Mouse (Mus musculus) urinary bladder, postnatal 14 days (tissue): ENCODE results near the gene Pold2.

Experiments used
- DNase-seq: peaks from one replicate; pipeline ENCODE4 v3.0.0; 2021; ENCODE audit warnings: low spot score

Pold2 gene

DNA sequence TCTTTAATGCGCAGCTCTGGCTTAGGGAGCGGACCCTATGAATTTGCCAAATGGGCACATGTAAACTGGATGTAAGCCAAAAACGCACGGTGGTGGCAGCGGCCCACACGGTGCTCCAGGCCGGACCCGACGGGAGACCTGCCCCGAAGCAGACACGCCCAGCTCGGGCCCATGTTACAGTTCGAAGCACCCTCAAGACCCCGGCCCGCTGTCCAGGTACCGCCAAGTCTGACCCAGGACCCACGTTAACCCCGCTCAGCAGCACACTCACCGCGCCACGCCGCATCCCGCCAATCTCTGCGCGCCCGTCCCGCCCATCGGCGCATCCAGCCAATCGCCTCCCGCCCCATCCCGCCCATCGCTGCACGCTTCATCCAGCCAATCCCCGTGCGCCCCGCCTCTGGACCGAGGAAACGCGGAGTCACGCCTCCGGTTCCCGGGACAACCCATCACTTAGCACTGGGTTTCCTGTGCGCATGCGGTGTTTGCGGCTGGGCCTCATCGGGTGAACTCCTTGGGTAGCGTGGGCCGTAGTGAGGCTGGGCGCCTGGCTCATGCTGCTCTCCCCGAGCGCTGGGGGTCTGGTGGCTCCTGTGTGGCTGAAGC lies at the start of gene Pold2:
Pold2 (minus strand) TSS at position 372 of the 606 bp plus-strand sequence.
- peak; percentile 98 for DNase-seq

DNA sequence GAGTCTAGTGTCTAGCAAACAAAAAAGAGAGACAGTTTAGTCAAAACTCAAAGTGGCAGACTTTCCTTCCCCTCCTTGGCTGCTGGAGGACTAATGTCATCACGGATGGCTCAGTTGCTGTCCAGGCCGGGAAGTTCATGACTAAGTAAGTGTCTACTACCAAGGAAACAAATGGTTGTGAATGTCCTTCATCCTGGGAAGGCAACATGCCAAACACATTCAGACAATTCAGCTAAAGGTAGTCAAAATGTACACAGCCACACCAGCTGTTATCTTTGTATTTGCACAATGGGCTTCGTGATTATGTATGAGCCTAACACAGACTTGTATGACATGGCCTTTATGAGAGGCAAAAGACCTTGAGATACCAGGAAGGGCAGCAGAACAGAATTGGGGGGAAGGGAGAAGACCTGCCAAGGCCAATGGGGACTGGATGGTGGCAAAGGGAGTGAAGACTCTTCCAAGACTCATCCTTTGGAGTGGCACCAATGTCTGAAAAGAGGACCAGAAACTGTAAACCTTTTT lies 48.7 kb upstream of the Pold2 start:
- DNase-seq = no peak

DNA sequence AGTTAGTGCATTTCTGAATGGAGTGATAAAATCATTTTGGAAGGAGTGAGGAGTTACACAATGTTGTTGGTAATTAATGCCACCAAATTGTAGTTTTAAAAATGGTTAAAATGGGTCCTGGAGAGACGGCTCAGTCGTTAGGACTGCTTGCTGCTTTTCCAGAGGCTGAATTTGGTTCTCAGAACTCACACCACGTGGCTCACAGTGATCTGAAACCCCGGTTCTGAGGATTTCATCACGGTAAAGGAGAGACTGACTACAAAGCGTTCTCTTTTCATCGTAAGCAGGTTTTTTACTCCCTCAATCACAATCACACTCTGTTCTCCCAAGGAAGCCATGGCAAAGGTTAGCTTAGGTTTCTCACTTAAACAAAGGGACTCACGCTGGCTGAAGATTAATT lies 46.6 kb upstream of the Pold2 start:
- DNase-seq = no peak

DNA sequence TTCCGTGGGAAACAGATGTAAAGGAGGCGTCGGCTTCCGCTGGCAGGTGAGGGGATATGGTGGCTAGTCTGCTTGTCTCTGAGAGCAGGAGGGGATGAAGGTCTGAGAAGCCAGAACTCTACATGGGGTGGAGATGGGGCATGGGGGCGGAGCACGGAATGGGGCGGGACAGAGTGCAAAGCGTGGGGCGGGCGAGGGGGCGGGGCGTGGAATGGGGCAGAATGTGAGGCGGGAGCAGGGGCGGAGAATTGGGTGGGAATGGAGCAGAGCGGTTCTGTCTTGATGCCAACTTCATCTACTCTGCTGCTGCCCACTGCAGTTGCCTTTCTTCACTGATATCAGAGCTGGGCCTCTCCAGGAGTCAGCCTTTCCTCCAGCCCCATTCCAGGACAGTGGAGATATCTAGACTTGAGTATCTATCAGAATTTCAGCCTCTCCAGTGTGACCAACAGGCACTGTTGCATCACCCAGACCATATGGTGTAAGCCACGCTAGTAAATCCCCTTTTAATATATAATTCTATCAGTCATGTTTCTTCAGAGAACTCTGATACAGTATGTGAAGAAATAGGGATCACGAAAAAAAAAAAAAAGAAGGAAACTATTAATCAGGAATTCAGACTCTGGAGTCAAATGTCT lies 42.4 kb upstream of the Pold2 start:
- DNase-seq = no peak

DNA sequence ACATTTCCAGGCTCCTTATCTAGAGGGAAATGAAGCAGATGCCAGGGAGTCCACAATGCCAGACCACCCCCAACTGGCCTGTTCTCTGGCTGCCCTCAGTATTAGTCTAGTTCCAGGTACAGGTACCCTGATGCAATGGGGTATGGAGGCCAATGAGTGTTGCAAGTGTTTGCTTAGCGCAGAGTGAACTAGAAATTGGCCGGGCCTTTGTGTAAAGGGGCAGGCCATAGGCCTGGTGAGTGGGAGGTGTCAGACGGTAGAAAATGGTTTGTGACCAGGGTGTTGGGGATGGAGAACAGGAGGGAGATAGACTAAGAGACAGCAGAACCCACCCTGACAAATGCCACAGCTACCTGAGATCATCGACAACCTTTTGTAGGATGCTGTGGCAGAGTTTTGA lies 41.5 kb upstream of the Pold2 start:
- no peak for DNase-seq

DNA sequence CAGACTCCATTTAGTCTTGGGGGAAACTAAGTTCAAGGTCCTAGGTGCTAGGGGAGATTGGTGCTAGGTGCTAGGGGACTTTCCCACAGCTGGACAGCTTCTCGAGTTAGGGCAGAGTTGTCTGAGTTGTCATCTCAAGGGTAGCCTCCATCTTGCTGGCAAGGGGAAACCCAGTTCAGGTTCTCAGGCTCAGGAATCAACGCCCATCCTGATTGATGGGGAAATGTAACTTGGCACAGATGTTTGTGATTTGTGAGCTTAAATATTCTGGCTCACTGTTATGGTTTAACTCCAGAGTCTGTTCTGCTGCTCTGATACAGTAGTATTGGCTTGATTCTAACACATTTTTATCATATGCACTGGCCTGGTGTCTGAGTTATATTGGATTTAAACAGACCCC lies 40.0 kb upstream of the Pold2 start:
- DNase-seq = no peak

DNA sequence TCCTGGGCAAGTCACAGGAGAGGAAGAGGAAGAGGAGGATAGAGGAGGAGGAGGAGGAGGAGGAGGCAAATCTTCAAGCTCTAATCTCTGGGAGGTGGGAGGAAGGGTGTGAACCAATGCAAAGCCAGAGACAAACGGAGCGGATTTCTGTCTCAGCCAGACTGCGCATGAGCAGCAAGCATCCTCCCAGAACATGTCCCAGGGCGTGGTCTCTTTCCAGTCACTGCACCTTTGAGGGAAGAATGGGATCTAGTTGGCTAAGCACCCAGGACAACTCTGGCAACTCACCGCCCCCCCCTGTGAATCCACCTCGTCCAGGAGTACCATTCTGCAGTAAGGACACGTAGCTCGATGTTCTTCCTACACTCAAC lies 38.1 kb upstream of the Pold2 start:
- DNase-seq = no peak

DNA sequence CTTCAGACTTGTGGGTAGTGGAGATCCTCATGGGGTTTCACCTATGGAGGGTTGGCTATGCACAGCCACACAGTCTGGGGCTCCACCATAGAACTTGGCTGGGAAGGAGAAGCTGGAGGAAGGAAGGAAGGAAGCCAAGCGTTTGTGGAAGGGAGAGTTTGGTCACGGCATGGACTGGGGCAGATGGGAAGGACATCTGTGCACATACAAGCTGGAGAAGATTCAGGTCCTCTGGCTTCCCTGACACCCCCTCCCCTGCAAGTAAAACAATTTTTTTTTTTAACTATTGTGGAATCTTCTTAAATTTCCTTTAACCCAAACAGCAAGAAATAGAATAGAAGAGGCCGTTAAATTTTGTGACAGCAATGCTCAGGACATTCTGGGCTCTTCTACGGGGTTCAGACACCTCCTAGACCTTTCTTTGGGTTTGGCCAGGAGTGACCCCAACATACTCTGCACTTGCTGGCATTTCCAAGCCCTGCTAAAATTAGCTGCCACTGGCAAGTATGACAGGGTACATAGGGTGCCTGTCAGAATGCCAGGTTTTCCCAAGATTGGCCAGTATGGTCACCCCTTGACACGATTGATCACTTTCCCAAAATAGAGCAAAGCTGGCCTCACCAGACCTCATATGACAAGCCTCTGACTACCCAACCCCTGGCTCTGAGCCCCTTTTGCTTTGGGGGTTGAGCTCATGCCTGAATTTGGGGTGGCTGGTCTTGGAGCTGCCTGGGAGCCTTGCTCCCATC lies 37.5 kb upstream of the Pold2 start:
- DNase-seq = no peak

DNA sequence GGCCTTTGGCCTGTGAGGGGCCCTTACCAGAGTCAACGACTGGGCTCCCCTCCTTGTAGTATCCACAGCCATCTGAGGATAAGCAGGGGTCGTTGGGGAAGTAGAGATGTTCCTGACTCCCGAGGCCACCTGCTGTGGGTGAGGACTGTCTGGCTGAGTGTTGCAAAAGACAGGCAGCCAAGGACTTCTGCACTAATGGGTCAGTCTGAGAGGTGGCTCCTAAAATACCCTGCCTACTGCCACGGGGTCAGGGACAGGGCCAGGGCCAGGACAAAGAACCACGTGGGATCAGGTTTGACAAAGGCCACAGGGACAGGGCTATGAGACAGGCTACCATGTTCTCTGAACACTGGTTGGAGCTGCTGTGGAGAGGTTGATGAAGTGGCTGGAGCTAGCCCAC lies 36.8 kb upstream of the Pold2 start:
- no peak for DNase-seq

DNA sequence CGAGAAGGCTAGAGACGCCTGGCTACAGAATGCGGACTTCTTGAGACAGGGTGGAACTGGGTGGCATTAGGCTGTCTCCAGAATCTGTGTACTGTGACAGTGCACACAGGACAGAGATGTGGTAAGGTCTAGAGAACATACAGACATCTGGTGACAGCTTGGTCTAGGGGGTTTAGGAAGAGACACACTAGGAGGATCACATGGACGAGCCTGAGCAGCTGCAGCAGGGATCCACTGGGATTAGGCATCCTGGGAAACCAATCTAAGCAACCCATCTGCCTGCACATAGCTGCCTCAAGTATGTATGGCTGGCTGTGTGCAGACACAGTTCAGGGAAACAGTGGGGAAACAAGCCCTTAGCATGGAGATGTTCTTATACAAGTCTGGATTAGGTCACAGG lies 35.8 kb upstream of the Pold2 start:
- DNase-seq = no peak

DNA sequence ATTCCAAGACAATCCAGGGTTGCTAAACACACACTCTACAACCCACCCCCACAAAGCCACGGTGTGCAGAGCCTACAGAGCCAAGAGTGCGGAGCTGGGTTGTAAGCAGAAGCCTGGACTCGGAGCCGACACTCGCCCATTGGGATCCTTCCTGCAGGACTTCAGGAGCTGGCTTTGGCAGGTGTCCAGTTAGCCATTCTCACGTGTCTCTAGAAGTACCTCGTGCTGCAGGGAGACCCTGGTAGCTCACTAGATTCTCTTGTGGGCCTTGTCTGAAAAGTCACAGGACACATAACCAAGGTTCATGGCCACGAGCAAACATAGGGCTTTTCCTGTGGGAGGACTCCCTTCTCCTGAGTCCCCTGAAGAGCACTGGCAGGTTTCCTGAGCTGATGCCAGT lies 35.2 kb upstream of the Pold2 start:
- DNase-seq = no peak

DNA sequence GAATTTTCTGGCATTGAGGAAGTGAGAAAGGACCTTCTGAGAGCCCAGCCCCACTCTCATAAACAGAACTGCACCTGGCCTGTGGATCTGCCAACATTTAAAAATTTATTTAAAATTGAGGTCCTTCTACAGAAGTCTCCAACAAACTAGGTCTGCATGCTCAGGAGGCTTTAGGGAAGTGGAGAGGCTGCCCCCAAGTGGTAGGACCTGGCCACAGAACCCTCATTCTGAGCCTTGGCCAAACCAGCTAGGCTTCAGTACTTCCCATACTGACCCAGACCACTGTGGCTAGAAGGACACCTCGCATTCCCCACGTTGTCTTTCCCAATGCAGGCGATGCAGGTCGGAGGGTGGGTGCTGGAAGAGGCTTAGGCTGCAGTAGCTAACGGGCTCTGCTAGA lies 34.5 kb upstream of the Pold2 start:
- peak; percentile 72 for DNase-seq

DNA sequence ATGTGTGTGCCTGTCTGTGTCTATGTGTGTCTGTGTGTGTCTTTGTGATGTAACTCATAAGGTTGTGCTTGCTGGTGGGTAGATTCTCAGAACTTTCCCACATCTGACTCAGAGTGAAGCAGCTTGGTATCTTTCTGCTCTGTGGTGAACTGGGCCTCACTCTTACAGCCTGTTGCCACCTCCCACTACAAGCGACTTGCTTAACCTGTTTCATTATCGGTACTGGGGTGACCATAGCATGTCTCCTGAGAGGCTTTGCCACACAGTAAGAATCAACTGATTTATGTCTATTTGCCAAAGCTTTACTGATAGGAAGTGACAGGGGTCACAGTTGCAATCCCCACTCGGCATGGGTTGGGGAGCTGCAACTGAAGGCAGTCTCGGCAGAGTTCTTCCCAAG lies 30.6 kb upstream of the Pold2 start:
- peak; percentile 49 for DNase-seq

DNA sequence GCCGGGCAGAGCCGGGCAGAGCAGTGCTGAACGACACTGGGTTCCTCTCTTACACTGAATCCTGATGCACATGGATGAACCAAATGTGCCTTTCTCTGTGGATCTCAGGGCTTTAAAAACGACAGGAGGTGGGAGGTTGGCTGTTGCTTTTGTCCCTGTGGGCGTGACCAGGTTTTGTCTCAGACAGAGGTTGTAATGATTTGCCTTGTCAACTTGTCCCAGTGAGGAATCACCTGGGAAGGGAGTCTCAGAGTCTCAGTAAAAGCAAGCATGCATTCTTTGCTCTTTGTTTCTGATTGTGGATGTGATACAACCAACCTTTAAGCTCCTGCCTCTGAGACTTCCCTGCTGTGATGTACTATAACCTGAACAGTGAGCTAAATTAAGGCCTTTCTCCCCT lies 29.0 kb upstream of the Pold2 start:
- DNase-seq = no peak

DNA sequence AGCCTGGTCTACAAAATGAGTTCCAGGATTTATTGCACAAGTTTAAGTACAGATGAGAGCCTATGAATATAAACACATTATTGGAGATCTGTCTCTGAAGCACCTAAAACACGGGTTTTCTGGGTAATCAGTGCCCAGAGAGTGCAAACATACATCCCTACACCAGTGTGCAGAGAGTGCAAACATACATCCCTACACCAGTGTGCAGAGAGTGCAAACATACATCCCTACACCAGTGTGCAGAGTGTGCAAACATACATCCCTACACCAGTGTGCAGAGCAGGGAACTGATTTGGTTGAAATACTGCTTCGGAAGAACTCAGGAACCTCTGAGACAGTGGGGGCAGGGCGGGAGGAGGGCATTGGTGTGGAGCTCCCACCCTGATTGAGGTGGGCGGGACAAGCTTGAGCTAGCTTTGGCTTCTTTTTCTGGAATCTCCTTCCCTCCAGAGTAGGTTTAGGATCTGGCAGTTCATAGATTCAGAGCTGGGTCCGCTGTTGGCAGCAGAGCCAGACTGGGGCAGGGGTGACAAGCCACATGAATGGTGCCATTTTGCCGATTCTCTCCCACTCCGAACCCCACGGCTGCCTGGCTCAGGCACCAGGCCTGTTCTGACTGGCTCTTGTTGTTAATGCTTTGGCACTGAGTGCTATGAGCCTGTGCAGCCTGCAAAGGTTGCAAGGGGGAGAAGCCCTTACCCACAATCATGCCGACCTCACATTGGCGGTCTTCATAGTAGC lies 27.9 kb upstream of the Pold2 start:
- no peak for DNase-seq

DNA sequence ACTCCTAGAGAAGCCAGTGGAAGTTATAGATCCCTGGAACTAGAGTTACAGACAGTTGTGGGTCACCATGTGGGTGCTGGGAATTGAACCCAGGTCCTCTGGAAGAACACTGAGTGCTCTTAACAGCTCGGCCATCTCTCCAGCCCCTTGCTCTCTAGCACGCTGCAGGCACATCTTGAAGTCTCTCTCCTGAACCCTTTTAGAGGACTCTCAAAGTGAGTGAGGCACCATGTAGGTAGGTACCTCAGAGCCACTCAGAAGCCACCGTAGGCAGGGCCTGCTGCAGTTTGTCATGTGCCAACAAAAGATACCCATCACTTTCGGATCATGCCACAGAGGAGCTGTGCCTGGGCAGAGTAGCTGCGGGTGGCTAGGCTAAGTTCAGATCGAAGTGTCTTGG lies 26.8 kb upstream of the Pold2 start:
- no peak for DNase-seq

DNA sequence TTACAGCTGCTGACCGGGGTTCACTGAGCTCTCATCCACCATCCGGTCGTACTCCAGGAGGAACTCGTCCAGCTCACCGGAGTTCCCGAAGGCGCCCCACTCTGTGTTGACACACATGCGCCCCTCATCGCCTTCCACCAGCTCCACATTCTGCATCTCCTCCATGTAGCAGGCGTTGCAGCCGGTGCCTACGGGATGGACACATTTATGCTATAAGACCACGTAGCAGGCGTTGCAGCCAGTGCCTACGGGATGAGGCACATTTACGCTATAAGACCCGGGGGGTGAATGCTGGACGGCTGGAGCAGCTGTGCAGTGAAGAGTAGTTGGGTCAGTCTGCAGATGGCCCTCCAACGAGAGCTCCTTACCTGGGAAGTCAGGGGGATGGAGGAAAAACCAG lies 26.3 kb upstream of the Pold2 start:
- DNase-seq = no peak

DNA sequence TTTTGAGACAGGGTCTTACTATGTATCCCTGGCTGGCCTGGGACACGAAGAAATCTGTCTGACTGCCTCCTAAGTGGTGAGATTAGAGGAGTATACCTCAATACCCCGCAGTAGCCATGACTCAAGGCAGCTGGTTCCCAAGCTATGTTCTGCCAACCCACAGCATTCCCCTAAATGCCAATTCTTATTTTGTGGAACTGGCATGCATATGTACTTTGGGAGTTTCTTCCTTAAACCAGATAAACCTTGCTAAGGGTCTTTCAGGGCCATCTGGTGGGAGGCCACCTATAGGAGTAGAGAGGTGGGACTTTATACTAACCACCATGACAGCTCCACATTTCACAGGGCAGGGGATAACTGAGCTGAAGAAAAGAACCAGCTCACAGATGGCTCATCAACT lies 25.8 kb upstream of the Pold2 start:
- no peak for DNase-seq

DNA sequence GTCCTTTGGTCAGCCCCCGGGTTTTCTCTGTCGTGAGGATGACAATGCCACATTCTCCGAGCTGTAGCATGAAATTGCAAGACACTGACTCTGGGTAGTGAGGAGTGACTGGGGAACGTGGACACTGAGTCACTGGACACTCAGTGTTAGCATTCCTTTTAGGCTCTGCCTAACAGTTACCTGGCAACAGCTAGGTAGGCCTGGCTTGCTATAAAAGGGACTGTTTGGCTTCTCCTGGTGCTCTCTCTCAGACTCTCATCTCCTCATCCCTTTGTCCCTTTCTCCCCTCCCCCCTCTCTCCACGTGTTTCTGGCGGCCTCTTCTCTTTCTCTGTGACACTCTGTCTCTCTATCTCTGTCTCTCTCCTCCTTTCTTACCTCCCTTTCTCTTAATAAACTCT lies 24.3 kb upstream of the Pold2 start:
- DNase-seq = no peak

DNA sequence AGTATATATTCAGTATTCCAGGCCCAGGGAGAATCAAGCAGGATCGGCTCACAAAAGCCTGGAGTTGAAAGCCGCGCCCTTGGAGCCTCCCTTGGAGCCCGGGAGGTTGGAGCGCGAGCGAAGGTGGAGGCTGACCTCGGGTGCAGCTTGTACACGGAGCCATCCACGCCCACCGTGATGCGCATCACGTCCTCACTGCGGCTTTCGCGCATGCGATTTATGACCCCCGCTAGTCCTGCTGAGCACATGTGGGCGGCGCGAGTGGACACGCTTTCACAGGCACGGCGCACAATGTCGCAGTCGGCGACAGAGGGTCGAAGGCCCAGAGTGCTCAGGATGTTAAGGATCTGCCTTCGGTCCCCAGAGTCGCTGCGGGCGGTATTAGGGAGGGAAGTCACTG lies 23.9 kb upstream of the Pold2 start:
- peak; percentile 64 for DNase-seq

DNA sequence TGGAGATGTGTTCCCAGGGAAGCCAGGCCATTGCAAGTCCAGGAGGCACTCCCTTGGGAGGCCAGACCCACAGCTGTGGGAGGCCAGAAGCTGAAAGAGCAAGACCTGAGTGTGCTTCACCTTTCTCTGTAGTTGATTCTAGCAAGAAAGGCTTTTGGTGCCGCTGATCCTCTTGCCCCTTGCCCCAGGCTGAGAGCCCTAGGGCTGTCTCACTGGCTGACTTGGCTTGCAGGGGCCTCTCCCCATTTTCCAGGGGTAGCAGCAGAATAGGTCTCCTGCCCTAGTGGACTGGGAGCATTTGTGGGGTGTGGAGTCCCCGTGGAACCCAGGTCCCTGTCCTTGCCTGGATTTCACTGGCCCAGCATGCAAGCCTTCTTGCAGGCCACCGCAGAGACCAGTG lies 23.2 kb upstream of the Pold2 start:
- no peak for DNase-seq

DNA sequence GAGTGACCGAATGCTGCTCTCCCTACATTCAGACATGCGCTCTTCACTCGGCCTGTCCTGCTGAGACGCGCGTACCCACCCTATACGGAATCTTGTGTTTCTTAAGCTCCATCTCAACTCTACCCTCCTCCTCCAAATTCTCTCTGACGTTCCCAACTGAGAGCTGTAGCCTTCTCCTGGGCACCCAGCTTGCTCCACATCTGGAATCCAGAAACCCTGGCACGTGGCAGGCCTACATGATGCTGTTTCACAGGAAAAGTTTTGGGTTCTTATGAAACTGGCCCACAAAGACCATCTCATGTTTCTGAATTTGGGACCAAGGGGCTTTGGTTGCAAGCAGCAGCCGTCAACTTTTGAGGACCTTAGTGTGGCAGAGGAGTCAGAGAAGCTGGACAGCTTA lies 21.2 kb upstream of the Pold2 start:
- DNase-seq = no peak

DNA sequence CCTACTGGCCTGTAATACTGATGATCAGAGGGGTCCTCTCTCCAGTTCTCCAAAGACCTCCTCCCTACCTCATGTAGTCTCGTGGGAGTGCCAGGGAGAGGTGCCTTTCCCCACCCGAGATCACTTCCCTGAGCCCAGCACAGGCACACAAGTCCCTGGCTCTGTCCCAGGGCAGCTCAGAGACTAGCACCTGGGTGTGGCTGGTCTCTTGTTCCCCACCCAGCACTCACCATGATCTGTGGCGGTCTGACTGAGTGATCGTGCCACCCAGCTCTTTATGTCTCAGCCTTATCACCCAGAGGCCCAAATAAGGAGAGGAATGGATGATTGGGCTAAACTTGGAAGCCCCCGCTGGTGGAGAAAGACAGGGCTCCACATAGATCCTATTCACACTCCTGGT lies 20.4 kb upstream of the Pold2 start, which contains the start of gene Myl7:
Myl7 (minus strand) TSS at position 252 of the 400 bp plus-strand sequence.
- no peak for DNase-seq
